Mouse (Mus musculus) bone marrow, adult 2 months (tissue): ENCODE measurements around the gene Rab37.

Source experiments
- CTCF ChIP-seq: fragments of 200-500 bp; IDR thresholded peaks from 2 replicates; pipeline ENCODE4 v1.5.1; 2011; ENCODE audit warnings: low read length, control low read depth; ENCODE audit not compliant: control insufficient read depth, insufficient read depth
- POLR2A ChIP-seq: fragments of 200-500 bp; IDR thresholded peaks from 2 replicates; pipeline ENCODE4 v1.6.1; 2011; ENCODE audit warnings: low read depth, mild to moderate bottlenecking, control low read depth, low read length, borderline replicate concordance; ENCODE audit not compliant: control insufficient read depth

DNA sequence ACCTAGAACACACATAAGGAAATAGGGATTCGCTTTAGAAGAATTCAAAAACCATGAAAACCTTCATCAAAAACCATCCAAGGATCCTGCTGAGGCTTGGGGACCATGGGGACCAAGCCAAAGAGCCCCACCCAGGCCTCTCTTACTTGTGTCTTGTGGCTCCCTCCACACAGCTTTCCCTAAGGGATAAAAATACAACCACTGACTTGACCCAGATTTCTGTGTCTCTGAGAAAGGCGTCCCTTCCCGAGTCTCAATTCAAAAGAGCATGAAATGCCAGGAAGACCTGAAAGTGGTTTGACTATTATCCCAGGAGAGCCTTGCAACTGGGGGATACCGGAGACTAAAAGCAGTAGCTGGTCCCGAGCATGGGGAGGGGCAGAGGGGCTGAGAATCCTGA, 18.2 kb upstream of the Rab37 start:
- TF ChIP-seq CTCF (no peak), POLR2A (no peak)
